Mouse (Mus musculus): Measurements from ENCODE around the gene Errfi1.

DNA sequence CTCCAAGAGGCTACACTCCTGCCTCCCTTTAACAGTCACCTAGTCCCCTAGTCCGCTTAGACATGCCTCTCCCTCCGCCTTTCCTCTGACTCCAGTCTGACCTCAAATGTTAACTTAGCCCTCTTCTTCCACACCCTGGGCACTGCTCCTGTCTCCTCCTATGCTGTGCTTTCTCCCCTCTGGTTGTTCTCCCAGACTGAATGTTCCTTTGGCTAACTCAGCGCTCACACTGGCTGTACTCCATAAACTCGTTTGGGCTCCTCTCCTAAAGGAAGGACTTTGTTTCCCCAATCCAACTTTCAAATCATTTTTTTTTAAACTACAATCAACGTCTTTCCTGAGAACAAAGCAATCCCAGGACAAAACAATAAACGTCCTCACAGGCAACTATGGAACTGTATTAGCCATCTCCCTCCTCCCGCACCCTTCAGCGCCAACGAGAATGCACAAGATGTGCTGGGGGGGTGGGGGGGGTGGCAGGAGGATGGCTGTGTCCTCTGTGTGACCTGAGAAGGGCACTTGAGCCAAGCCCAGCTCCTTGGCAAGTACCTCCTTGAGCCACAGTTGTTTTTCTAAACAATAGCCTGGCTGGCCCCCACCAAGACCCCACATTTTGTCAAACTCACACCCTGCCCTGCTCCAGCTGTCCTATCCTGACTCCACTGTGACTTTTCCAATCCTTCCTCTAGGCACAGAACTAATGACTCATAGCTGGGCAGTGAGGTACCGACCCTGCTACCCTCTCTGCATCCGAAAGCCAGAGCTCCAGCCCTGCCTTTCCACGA is 34.4 kb upstream of the Errfi1 start:
- no peak for TF ChIP-seq CTCF (conservative IDR thresholded peaks at IDR 0.05; ENCODE audit: low read length)
- no peak for TF ChIP-seq POU5F1 (IDR thresholded peaks at IDR 0.05; ENCODE audit: borderline replicate concordance, low read length)

Data from E14TG2a.4 (cell line).